Mouse (Mus musculus) frontal cortex, postnatal 14 days (tissue): ENCODE measurements around the gene Ica1.

ENCODE experiments used
- DNase-seq, 2 experiments: peaks; one replicate each; pipeline ENCODE4 v3.0.0; 2022; ENCODE audit warnings: low spot score in 2 of 2

Ica1 gene

DNA sequence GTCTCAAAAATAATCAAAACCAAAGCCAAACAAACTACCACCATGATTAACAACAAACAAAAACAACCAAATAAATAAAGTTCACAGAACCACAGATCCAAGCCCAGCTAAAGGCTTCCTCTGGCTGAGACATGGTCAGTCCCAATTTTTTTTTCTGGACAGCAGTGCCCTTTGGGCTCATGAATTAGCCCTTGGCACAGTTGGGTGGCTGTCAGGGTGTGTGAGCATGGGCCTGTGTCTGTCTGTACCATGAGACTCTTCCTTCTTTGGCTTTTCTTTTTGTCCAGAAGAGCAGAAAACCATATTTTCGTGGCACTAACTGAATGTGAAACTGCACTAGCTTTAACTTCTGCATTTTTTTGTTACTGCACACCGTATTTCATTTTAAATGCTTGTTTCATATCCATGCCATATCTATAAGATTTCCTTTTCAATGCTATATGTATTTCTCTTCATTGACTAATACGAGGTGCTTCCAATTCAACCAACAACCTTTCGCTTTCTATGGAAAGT lies 34.0 kb downstream of the Ica1 start:
- DNase-seq = no peak

DNA sequence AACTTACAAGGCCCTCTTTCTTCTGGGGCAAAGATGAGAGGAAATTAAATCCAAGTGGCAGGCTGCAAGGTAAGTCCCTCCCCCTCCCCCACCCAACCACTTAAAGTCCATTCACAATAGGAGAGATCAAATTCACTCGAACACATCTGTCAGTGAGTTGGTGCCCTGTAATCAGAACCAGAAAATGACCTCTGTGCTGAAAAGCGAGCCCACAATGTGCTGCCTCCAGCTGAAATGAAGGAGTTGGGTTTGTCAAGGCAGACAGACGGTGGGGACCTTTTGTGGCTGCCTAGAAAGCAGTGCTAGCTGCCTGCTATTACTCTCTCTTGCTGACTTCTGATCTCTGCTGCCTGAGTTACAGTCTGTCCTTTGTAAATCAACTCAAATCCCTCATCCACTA lies 35.8 kb downstream of the Ica1 start:
- DNase-seq = no peak

DNA sequence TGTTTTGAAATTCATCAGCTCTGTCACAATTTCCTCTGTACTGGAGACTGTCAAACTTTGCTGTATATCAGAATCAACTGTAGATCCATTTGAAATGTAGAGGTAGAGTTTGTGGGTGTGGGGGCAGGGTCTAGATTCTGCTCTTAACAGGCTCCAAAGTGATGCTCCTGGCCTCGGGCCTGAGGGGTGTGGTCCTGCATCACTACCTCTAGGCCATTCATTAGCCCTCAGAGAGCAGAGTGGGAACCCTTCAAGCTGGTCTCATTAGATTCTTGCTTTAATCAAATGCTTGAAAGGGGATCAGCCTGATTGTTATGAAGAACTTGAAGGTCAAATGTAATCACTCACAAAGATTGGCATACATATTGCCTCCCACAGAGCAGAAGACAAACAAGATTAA lies 36.6 kb downstream of the Ica1 start:
- no peak for DNase-seq

DNA sequence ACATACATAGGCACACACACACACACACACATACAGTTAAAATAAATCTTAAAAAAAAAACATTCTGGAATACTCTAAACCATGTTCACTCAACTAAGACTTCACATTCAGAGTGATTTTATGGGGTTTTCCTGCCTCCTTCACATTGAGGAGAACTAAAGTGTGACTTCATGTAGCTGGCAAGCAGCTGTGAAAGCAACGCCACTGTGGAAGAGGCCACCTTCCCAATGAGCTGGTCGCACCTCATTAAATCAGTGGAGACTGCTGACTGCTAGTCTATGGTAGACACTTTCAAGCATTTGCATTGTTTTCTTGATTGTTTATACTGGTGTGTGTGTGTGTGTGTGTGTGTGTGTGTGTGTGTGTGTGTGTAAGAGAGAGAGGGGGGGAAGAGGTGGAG lies 38.2 kb downstream of the Ica1 start:
- no peak for DNase-seq

DNA sequence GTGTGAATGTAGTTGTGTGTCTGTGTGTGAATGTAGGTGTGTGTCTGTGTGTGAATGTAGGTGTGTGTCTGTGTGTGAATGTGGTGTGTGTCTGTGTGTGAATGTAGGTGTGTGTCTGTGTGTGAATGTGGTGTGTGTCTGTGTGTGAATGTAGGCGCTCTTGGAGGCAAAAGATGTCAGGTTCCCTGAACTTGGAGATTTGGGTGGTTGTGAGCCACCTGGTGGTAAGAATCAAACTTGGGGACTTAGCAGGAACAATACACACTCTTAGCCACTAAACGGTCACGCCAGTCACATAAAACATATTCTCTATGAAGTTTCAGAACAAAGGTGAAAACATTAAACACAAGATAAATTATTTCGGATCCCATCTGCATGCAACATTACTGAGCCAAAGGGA lies 39.9 kb downstream of the Ica1 start:
- no peak for DNase-seq

DNA sequence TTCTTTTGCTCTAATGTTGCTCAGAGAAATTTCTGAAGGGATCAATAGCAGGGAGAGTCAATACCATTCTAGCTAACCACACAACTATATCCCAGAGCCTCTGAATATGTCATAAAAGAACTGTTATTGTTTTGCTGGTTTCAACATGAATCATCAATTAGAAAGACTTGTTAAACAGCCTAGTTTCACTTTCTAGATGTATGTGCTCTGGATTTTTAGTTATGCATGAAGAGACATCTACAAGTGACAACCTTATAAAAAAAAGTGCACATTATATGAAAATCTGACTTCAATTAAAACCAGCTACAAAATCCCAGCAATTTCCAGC lies 41.8 kb downstream of the Ica1 start:
- no peak for DNase-seq

DNA sequence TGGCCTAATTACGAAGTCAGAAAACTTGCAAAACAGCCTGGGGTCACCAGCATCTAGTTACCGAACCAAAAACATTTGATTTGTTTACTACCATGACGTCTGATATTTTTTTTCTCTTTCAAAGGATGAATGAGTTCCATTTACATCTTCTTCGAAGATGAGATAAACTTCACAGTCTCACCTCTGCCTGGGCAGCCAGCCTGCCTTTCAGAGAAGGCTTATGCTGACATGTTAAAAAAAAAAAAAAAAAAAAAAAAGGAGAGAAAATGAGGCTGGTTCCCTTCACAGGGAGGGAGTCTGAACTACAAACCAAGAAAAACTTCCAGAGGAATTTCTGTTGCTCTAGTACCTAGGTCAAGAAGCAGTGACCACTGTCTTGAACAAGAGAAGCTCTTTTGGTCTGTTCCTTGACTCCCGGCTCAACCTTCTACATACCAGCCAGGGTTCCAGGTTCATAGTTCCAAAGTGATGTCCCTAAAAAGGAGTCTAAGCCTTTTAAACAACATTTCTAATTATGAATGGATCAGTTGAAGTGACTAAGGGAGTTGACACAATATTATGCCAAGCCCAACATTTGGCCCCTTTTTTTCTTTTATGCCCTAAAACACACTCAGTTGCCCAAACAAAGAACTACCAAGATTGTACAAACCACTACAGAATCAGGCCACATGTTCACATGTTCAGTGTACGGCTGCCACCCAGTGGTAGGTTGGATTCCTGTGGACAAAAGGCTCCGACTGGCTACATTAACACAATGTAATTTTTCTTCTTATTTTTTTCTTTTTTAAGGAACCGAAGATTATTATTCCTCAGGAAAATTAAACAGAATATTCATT lies 42.4 kb downstream of the Ica1 start:
- peak; percentile 38 to 71 for DNase-seq

DNA sequence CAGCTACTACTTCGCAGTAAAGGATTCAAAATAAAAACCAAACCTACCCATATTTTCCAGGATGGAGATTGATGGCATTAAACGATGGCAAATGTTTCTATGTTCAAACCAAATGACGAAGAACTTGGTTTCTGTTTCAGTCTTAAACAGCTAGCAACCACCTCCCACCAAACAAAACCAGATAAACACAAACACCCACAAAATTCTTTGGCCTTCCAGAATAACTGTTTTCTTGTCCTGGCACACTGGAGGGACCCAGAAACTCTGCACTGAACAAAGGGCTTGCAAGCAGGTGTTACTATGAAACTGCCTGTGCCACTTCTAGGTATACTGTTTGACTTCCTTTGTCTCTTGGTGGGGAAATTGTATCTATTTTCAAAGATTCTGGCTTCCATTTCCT lies 43.2 kb downstream of the Ica1 start:
- DNase-seq = no peak

DNA sequence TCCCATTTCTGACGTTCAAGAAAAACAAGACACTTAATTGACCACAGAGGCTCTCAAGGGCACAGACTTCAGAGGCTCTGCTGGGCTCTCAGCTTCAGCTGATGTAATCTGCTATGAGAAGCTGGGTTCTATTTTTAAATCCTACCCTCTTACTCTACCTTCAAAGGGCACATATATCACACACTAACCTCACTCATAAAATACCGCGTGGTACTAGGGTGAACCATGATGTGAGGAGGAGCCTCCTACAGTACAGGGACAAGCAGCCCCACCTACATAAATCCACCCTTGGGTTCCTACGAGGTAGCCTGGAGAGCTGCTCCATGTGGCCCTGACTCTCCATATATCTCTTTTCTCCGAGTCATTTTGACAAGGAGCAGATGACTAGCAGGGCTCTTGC lies 45.8 kb downstream of the Ica1 start:
- DNase-seq = no peak

DNA sequence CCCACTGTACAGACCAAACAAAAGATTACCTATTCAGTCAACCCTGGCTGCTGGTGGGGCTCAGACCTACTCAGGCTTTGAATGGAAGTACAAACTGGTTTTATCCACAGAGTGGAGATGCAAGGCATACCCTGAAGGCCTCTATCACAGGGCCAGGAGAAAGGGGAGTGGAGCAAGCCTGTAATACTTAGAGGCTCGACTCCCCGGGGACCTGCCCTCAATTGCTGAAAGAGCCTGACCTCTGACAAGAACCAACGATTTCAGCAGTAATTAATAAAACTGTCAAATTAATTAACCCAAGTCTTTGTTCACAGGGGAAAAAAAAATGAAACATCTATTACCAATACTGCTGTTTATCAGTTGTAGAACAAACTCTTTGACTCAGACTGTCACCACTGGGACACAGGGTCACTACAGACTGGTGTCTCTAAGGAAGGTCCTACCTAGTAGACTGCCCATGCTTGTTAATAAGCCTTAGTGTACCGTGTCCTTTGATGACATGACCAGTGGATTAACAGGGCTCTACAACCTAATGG lies 46.6 kb downstream of the Ica1 start:
- DNase-seq = no peak

DNA sequence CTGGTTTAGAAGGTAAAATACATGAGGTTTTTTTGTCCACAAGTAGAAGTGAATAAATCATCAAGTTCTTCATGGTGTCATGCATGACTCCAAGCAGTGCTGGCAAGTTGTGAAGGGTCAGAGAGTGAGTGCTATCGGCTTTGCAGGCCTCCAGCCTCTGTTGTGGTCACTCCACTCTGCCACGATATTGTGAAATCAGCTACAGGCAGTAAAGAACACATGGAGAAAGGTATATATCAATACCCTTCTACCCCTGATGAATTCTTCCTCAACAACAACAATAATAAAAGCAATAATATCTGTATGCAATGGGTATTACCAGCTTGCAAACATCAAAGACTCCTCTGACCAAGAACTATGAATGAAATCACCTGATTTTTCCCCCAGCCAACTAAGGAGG lies 47.9 kb downstream of the Ica1 start:
- no peak for DNase-seq

DNA sequence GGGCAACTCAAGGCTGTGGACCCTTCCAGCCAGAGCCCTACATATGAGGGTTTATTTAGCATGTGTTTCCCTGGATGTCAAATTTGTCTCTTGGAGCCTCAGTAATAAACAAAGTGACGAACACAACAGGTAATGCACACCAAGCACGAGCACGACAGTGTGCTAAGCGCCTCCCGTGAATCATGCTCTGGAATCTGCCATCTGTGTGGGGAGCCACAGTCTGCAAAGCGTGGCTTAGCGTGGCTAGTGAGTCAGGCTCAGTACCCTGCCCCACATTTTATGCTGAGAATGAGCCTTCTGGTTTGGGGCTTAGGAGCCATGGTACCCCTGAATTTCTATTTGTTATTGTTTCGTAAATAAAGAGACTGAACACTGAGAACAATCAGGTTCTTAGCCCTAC lies 50.5 kb downstream of the Ica1 start:
- DNase-seq = no peak

DNA sequence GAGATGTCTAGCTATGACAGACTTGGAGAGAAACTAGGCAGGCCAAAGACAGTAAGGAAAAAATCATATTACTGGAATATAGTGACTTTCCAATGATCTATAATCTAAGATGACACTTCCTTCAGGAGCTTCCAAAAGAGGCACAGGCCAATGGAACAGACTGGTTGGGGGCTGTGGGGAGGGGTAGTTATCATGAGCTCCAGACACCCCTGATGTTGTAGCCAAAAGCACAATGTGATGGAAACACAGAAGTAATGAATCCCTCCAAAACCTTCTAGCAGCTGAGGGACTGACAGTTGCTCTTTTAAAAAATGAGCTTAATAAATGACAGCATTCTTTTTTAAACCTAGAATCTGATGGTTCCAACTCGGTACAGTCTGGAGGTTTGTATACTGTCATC lies 52.7 kb downstream of the Ica1 start:
- no peak for DNase-seq

DNA sequence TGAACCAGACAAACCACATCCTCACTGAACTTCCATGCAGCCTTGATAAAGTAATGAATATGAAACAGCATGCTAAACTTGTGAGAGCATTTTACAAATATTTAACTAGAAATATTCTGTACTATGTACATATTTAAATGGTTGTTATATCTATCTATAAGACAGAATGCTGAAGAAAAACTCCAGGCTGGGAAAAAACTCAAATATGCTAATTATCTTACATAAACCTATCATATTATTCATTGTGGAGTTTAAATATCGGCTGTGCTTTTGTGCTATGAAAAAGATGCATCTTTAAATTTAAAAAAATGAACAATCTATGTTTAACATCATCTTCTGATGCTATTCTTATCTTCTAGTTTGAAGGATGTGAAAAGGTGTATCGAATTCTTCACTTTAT lies 58.6 kb downstream of the Ica1 start:
- DNase-seq = no peak

DNA sequence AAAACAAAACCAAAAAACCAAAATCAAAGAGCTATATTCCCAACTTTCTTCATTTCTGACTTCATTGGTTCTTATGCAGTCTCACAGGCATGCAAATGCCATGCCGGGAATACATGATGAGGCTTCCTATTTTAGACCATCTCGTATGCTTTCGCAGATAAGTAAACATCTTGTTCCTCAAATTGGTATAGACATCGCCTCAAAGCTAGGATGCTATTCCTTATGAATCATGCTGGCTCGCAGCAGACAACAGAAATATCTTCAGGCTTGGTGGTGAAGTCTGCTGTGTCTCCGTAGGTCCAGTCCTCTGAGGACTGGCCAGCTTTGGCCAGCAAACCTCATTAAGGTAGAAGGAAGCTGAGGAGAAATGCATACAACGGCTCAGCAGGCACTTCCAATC lies 60.3 kb downstream of the Ica1 start:
- no peak for DNase-seq

DNA sequence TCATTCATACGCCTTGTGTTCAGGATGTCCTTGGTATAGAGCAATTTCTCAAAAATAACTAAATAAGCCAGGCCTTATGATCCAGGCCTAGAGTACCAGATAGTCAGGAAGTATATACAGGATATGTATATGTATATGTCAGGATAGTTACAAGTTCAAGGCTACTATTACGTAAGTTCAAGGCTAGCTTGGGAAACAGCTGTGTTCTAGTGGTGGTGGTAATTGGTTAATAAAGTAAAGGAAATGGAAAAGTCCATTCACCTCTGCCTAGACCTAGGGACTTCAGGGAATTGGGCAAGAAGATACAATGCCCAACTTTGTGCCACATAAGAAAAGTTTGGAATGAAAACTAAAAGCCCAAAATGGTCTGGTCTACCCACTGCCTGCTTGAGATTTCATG lies 61.7 kb downstream of the Ica1 start:
- no peak for DNase-seq

DNA sequence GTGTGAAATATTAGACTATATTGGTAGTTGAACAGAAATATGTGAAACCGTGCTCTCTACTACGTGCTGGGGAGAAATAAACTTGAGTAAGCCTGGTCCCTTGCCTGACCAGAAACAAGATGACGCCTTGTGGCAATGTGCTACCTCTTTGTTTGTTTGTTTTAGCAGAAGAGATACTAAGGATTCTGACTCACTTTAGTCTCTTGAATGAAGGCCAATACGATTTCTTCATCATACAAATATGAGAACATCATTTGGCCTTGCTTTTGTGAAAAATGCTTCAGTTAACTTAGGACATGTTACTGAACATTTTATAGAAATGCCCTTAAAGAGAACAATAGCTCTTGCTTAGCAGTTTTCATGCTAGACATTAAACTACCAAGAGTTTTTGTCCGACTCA lies 67.0 kb downstream of the Ica1 start:
- no peak for DNase-seq

DNA sequence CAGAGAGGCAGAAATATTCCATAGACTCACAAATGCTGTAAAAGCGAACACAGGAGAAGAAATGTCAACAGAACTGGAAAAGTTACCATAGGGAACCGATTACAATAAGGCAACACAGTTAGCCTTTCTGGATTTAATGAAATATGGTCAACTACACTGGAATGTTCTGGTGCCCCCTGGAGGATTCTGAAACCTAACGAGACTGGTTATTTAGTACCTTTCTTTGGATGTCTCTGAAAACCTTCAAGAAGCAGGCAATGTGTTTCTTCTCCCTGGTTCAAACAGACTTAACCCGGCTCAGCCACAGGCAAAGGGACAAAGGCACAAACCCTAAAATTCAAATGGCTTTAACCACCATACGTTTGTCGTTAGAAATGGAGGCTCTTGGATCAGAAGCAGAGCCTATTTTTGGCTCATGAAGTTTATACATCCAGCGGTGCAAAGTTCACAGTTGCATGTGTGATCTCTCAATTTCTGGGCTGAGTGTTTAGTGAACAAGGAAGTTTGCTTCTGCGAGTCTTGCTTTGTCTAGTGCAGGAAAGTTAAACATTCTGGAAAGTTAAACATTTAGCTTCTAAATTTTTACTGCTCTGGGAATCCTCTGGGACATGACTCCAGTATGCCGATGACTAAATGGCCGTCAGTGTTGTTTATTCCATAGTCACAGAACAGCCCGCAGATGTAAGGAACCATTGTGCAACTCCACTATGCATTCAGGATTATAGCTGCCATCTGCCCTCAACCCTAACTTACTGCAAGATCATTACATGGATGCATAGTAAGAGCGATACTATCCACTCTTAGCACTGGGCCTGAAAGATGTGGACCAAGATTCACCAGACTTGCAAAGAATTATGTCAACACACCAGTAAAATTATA lies 83.4 kb downstream of the Ica1 start:
- DNase-seq = no peak

DNA sequence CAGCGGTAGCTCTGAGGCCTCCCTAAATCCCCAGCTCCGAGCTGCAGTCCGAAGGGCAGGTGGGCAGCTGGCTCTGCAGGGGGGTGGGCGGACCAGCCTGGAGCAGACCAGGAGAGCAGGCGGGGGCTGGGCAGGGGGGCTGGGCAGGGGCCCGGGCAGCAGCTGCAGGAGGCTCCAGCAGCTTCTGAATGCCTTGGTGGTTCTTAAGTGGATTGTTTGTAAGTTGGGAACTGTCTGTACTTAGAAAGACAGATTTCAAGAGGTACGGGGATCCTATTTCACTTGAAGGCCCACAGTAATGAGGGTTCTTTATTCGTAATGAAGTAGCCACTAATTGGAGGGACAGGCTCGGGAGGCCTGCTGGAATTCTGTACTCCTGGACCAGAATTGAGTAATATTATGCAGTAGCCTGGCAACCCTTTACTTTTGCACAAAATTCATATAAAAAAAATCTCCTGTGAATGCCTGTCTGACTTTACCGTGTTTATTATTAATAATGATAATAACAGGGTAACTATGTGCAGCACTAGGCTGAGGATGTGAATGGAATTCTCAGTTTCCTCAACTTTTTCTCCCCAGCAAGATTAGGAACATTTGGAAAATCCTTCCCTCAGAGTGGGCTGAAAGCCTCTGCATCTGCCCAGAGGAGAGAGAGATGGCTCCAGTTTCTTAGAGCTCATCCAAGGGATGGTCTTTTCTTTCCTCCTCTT lies 84.2 kb downstream of the Ica1 start:
- DNase-seq = no peak

DNA sequence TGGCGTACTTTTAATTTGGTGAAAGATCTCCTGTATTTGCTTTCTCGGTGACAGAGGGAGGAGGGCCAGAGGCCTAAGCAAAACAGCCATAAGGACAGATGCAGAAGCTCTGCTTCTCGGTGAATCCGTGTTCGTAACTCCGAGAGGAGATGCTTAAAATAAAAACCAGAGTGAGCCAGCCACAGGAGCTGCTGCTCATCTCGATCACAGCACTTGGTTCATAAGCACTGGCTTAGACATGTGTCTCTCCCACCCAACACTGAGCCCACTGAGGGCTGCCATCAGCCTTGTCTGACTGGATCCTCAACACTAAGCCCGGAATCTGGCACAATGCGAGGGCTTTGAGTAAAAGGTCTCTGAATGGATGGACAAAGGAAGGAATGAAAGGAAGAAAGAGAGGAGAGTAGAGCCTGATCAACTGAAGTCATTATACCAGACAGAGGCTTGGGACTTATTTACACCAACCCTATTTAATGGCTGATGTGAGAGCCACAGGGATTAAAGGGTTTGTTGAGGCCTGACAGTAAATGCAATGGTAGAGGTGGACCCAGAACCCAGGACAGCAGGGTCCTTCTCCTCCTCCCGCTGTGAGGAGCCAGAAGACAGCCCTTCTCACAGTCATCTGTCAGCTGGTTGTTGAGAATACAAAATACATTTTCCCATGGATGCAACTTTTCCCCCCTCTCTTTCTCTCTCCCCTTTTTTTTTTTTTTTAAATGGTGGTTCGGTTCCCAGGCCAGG lies 85.0 kb downstream of the Ica1 start:
- peak in 1 of 2 experiments; percentile 22 for DNase-seq

DNA sequence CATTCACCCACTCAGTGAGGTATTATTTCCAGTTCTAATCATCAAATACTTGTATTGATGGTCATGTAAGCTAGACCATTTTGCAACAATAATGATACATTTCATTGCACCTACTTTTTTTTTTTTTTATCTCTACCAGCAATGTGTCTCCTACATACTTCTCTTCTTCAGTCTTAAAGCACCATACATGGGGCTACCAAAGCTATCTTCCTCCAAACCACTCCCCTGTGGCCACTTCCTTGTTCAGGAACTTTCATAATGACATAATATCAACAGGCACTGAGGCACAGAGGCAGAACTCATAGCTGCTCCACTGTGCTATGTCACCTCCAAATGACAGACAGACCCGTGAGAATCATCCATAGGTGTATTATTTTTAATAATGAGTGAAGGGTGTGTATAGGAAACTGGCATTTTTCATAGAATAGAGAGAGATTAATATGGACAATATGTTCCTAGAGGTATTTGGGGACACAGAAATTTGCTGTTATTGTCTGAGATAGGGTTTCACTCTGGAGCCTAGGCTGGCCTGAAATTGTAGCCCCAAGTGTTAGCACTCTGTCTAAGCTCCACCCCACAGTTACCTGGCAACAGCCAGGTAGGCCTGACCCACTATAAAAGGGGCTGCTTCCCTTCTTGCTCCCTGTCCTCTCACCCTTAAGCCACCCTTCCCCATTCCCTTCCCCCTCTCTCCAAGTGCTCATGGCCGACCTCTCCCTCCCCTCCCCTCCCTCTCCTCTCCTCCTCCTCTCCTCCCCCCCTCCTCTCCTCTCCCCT lies 86.9 kb downstream of the Ica1 start:
- no peak for DNase-seq
